Comparison of ENCODE assay signal across 16 mouse cellular contexts in the genomic region with DNA sequence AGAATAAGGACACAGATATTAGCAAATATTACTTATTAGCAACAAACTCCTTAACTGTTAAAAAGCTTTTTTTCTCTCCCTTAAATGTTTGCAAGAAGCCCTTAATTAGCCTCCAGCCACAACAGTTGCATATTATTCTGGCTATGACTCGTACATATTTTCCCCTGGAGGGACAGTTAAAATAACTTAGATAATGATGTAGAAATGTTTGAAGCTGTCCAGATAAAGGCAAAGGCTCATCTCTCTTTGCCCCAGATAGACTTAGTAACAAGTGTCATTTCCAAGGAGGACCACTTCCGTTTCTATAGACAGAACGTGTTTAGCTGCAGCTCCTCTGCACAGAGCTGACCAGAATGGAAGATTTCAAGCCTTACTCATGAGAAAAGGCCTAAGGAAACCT.
"Had no signal": no experiment of that assay in that cellular context is flagged by ENCODE, and none has a peak within 500 bp of the region (broad histone marks: within the 10 kb centered on the region; RNA-seq: fewer than 3 reads in every experiment).

No protein-coding gene starts in this region.

- H3K4me1 ChIP-seq: midbrain, embryonic 15.5 days; neural tube, embryonic 12.5 days had no signal

- H3K27me3 ChIP-seq: midbrain, embryonic 12.5 days; midbrain, embryonic 15.5 days; neural tube, embryonic 12.5 days had no signal

- H3K4me2 ChIP-seq: lung, embryonic 14.5 days; midbrain, embryonic 12.5 days; midbrain, embryonic 15.5 days; neural tube, embryonic 12.5 days had no signal

- H3K9me3 ChIP-seq: midbrain, embryonic 10.5 days; midbrain, embryonic 12.5 days; midbrain, embryonic 15.5 days; neural tube, embryonic 12.5 days had no signal

- ATAC-seq: midbrain, embryonic 15.5 days had no signal

- H3K36me3 ChIP-seq: midbrain, embryonic 10.5 days; midbrain, embryonic 12.5 days; midbrain, embryonic 15.5 days; neural tube, embryonic 12.5 days had no signal

- H3K27ac ChIP-seq: midbrain, embryonic 10.5 days; midbrain, embryonic 12.5 days; midbrain, embryonic 15.5 days; neural tube, embryonic 12.5 days had no signal

- H3K9ac ChIP-seq: lung, embryonic 14.5 days; midbrain, embryonic 12.5 days; midbrain, embryonic 15.5 days; neural tube, embryonic 12.5 days had no signal

- DNase-seq: lung, adult 18-20 months; lung, embryonic 14.5 days; lung, postnatal 10 days; lung, postnatal 4 days; retina, postnatal 1 day; right cerebral cortex, adult 18-20 months; right cerebral cortex, postnatal 25 days; right cerebral cortex, postnatal 4 days; spleen, adult 18-20 months; thymus, adult 18-20 months; thymus, postnatal 14 days; thymus, postnatal 36 days had no signal

- H3K4me3 ChIP-seq: midbrain, embryonic 10.5 days; midbrain, embryonic 12.5 days; midbrain, embryonic 15.5 days; neural tube, embryonic 12.5 days had no signal
